19 mouse cellular contexts compared by ENCODE assay signal in the genomic region with DNA sequence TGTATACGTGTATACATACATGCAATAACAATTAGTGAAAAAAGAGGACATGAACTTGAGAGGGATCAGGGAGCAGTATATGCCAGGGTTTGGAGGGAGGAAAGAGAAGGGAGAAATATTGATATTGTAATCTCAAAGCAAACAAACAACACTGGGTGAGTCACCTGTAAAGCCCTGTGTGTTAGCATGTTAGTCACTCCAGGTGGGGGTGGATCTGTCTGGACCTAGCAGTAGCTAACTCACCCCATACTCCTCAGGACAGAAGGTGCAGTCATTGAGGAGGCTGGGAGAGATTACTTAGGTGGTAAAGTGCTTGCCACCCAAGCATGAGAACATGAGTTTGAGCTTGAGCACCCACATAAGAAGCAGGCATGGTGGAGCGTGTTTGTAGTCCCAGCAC. TPM values are rescaled to one million over a fixed set of nuclear protein-coding genes. Genes with fewer than 3 reads are reported as not detected.
"Had no signal": no experiment of that assay in that cellular context is flagged by ENCODE, and none has a peak within 500 bp of the region (broad histone marks: within the 10 kb centered on the region; RNA-seq: fewer than 3 reads in every experiment).

No protein-coding gene starts in this region.

- DNase-seq: lung, adult 2 months; lung, postnatal 4 days; midbrain, embryonic 14.5 days; retina, postnatal 1 day; right cerebral cortex, adult 18-20 months; right cerebral cortex, postnatal 25 days; right cerebral cortex, postnatal 4 days; spleen, adult 18-20 months; thymus, adult 2 months; thymus, postnatal 25 days; thymus, postnatal 4 days had no signal

- ATAC-seq: lung, postnatal 0 days had no signal

- H3K27ac ChIP-seq: liver, embryonic 14.5 days; lung, embryonic 15.5 days; midbrain, embryonic 10.5 days; midbrain, embryonic 12.5 days; neural tube, embryonic 12.5 days had no signal

- H3K36me3 ChIP-seq: lung, embryonic 15.5 days; midbrain, embryonic 10.5 days; midbrain, embryonic 12.5 days; neural tube, embryonic 12.5 days had no signal

- H3K27me3 ChIP-seq: lung, embryonic 15.5 days; midbrain, embryonic 12.5 days; neural tube, embryonic 12.5 days had no signal

- H3K4me2 ChIP-seq: liver, embryonic 11.5 days; lung, embryonic 15.5 days; midbrain, embryonic 12.5 days; neural tube, embryonic 12.5 days had no signal

- H3K9me3 ChIP-seq: lung, embryonic 15.5 days had no signal

- H3K4me3 ChIP-seq: lung, embryonic 15.5 days; midbrain, embryonic 10.5 days; midbrain, embryonic 12.5 days; neural tube, embryonic 12.5 days had no signal

- H3K9ac ChIP-seq: liver, embryonic 14.5 days; lung, embryonic 15.5 days; midbrain, embryonic 12.5 days; neural tube, embryonic 12.5 days had no signal

RNA-seq across cellular contexts. Expression of a gene that starts 3.7 kb away (rescaled TPM):
- polyA plus RNA-seq: liver, embryonic 11.5 days; small intestine, adult 2 months had no signal
